Mouse (Mus musculus) cerebellum, adult (tissue): ENCODE results near the gene Arrdc4.

Experiments used
- ATAC-seq: cut with Nextera tagmentation; 2 replicates; pipeline ENCODE4 v1.9.2; 2017; ENCODE audit warnings: mild to moderate bottlenecking, moderate library complexity, mixed read lengths; ENCODE audit not compliant: insufficient number of reproducible peaks, low FRiP score, low TSS enrichment

Arrdc4 gene

GRCm38 (mm10) chr7:68748761-68749635 is at the start of gene Arrdc4:
Gene Arrdc4, minus strand, starts transcription at chr7:68749241.
- peak; percentile 100 for ATAC-seq

DNA sequence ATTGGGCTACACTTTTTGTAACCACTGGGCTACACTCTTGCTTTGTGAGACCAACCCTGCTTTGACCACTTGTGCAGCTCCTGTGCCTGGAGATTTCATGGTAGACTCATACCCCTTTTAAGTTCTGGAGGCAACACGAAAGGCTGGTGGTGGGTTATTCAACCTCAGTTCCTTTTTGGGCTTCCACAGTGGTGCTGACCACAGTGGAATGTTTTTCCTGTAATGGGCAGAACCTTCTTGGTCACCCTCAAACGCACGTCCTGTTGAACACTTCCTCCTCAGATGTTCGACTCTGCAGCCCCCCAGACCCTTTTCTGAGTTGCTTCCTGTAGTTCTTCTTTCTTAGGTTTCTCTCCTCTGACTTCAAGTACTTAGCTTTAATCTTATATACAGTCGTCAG is 46.5 kb upstream of the Arrdc4 start:
- no peak for ATAC-seq

DNA sequence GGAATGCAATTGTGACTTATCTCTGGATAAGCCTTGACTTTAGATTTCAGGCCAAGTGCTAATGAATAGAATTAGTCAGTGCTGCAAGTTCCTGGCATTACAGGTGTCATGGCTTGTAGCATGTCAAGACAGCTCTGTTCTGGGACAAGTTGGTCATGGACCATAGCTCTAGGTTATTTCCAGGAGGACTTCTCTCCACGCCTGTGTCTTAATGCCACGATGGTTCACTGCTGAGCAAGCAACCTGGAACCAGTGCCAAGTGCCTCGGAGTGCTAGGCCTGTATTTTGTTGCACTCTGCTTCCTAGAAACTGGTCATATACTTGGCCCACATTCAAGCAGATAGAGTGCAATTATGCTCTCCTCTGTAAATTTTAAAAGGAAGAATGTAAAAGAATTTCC is 39.7 kb upstream of the Arrdc4 start:
- ATAC-seq: no peak

DNA sequence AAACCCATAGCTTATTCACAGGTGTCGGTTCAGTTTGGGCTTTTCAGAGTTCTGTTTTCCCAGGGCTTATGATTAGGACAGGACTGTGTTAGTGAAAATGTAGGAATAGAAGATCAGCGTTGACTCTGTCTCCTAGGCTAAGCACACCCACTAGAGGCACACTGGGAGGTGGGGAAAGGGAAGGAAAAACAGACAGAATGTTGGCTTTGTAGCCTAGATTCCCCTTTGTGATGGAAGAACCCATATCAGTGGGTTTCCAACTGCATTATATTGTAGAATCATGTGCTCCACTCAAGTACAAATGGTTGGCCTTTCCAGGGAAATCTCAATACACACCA is 22.7 kb upstream of the Arrdc4 start:
- no peak for ATAC-seq

GRCm38 (mm10) chr7:68770894-68771756 is 22.1 kb upstream of the Arrdc4 start:
- ATAC-seq: no peak

- ATAC-seq: no peak
Observed at GRCm38 (mm10) chr7:68765926-68766325, 16.9 kb upstream of the Arrdc4 start.

DNA sequence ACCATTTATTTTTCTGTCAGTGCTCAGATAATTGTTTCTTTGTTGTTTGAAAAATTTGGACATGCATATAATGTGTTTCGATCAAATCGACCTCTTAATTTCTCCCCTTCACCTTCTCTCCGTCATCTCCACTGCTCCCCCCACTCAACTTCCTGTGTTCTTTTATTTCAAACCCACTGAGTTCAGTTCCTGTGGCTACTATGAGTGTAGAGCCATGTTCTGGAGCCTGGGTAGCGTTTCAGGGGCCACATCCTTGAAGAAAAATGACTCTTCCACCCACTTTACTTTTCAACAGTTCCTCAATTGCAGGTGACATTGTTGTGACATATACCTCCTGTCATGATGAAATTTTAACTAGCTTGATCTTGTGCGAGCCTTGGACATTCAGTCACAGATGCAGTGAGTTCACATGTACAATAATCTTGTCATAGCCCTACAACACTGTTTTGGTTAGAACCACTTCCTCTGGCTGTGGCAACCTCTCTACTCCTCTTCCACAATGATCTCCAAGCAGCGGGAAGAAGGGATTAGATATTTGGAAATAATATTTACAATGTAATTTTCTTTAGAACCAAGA is 10.2 kb upstream of the Arrdc4 start:
- no peak for ATAC-seq

DNA sequence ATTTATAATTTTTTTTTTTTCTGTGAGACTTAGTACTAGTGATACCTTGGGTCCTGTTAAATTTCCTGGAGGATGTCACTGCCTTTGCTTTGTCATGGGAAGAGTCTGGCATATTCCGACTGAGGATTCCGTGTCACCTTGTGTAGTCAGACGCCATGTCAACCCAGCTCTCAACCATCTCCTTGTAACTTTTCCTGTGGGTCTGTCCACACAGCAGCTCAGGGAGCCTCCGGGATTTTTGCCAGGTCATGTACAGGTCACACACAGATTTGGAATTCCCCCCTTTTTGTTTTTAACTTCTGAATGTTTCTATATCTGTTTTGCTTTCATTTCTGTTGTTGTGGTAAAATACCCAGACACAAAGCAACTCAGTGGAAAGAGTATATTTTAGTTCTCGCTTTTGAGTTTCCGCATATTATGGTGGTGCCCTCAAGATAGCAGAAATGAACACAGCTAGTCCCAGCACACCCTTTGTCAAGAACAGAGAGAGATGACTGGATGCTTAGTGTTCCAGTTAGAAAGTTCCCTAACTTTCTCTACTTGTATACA is 7.7 kb upstream of the Arrdc4 start:
- ATAC-seq: no peak

DNA sequence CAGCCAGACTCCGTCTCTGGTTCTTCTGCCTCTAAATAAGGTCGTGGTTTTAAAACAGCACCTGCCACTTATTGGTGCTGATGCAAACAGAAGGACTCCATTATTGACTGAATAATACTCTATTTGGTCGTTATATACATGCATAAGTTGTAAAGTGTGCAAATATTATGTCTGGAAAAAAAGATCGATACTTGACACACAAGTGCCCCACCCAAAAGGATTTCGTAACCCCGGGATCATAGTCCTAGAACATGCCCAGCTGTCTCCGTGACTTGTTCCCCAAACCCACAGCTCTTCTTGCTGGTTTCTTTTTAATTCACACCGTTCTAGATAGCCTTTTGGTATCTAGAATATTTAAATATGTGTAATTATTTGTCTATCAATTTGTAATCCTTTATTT is 878 bp upstream of the Arrdc4 start:
- no peak for ATAC-seq

- ATAC-seq: peak; percentile 11; the same call in 1 of the 2 replicates
Observed at GRCm38 (mm10) chr7:68748361-68748760, 680 bp downstream of the Arrdc4 start.

- no peak for ATAC-seq
Observed at GRCm38 (mm10) chr7:68744616-68745015, 4.4 kb downstream of the Arrdc4 start.

- ATAC-seq: no peak
Observed at GRCm38 (mm10) chr7:68744206-68744605, 4.8 kb downstream of the Arrdc4 start.

DNA sequence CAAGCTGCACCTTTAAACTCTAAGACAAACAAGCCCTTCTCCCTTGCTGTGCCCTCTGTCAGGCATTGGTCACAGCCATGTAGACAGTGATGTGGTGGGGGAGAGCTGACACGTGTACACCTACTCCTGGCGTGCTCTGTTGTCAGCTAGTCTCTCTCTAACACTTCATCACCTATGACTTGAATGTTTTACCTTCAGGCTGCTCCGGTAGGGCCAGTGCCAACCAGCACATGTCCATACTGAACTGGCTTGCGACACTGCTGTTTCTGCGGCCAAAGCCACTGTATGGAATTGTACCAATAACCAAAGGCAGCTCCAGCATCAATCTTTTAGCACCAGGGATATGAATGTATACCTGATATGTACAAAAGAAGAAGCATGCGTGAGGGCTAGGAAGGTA is 8.3 kb downstream of the Arrdc4 start:
- no peak for ATAC-seq

DNA sequence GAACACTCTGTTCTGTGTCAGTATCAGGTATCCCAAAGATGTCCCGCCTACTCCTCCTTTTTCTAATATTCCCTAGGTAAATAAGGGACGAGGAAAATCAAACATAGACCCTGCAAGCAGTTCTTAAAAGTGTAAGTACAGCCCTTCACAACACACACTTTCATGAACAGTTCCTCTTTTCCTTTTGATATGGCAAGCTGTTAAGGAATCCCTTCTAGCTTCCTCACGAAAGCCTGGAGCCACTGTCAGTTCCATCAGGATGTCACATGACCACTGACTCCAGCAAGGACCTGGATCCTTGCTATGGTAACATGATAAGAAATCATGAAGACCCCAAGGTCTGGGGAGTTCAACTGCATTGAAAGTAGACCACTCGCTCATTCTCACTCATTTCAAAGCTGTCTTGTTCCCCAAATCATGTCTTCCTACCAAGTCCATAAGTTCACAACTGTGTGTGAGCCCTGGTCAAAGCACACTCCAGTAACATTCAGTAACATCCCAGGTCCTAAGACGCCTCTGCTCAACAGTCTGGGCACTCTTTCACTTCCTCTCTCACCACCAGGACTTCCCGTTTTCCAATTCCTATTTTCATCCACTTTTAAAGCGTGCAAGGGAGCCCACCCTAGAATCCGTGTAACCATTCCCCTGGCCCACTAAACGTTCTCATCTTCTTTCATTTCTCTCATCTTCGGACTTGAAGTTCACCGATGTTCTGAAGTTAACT is 10.2 kb downstream of the Arrdc4 start:
- ATAC-seq: no peak

DNA sequence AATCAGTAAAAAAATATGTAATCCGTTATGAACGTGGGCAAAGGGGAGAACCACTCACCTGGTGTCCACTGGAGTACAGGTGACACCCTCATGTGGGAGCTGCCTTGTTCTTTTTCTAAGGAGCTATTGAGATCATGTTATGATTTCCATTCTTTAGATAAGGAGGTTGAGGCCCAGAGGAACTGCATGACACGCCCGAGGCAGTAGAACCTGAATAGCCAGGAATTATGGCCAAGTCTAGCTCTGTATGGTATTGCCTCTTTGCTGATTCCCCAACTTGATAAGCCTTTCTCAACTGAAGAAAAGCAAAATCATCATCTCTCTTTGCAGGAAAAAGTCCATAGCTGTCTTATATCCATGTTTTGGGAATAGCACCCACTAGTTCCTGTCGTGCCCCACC is 22.7 kb downstream of the Arrdc4 start:
- ATAC-seq: no peak

GRCm38 (mm10) chr7:68724711-68725110 is 24.3 kb downstream of the Arrdc4 start:
- no peak for ATAC-seq

DNA sequence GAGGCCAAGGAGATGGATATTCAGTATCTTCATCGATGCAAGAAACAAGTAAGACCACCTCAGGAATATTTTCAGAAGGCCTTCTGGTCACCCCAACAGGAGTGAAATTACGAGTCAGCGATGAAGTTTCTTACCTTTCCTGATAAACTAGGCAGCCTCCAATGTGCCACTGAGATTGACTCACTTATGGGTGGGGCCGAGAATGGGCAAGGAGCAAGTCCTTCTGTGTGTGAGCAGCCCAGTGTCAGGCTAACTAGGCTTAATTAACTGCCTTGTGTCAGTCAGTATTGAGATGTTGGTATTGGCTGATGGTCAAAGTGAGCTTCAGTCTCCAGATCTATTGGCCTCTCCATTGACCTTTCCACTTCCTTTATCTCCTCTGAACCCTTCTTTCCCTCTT is 27.5 kb downstream of the Arrdc4 start:
- no peak for ATAC-seq

DNA sequence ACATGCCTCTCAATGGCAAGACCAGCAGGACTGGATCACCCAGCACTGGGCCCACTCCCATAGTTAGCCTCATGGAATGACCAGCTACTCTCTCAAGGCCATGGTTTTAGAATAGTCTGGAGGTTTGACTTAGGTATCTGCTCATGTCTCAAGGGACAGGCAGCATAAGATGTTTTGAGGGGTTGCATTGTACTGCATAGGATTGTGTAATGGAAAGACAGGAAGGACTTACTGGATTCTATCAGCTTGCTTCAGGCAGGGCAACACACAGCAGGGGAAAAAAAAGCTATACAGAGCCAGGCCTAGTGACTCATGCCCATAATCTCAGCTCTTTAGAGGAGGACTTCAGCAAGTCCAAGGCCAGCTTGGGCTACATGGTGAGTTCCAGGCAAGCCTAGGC is 31.1 kb downstream of the Arrdc4 start:
- ATAC-seq: 0 out of 2 replicates have a peak, but pooled peaks have one; percentile 49

- ATAC-seq: peak; percentile 58; the same call in 1 of the 2 replicates
Observed at GRCm38 (mm10) chr7:68717498-68717897, 31.5 kb downstream of the Arrdc4 start.

GRCm38 (mm10) chr7:68716926-68717325 is 32.1 kb downstream of the Arrdc4 start:
- no peak for ATAC-seq
